ENCODE assay signal across 16 mouse cellular contexts in genomic region chr1:131638541-131639421, GRCm38 (mm10). TPM values are rescaled to one million over a fixed set of nuclear protein-coding genes. Genes with fewer than 3 reads are reported as not detected.
A peak's percentile ranks its signal among the peaks of the same experiment; 100 is the strongest.
DNase-seq lines count a peak whose midpoint lies in the region; ATAC-seq and TF ChIP-seq lines count a peak whose summit lies in the region.
"Had no signal": no experiment of that assay in that cellular context is flagged by ENCODE, and none has a peak within 500 bp of the region (broad histone marks: within the 10 kb centered on the region; RNA-seq: fewer than 3 reads in every experiment).

No protein-coding gene starts in this region.

- no peak for TF ChIP-seq POLR2A in bone marrow macrophage, adult 2 months (IDR thresholded peaks at IDR 0.05; ENCODE audit: borderline replicate concordance, low read depth, low read length)
- no peak for TF ChIP-seq POLR2A in small intestine, adult 2 months (IDR thresholded peaks at IDR 0.05; ENCODE audit: low read depth, low read length)

- peaks cover 4% of the 10 kb centered on the region for H3K36me3 ChIP-seq in liver, embryonic 13.5 days
- H3K36me3 ChIP-seq in small intestine, adult 2 months (ENCODE audit: control insufficient read depth, insufficient read depth, low read length): no peaks in the 10 kb centered on the region
- H3K36me3 ChIP-seq: hindbrain, embryonic 13.5 days; limb, embryonic 15.5 days had no signal

- no peaks in the 10 kb centered on the region for H3K9me3 ChIP-seq in liver, embryonic 13.5 days (replicated peaks)
- H3K9me3 ChIP-seq: hindbrain, embryonic 13.5 days; limb, embryonic 15.5 days had no signal

- peak overlapping the region; percentile 70 for H3K4me2 ChIP-seq in liver, embryonic 13.5 days
- H3K4me2 ChIP-seq: hindbrain, embryonic 13.5 days; limb, embryonic 15.5 days had no signal

- no peaks in the 10 kb centered on the region for H3K27me3 ChIP-seq in liver, embryonic 13.5 days
- H3K27me3 ChIP-seq in small intestine, adult 2 months (ENCODE audit: control insufficient read depth, insufficient read depth, low read length): no peaks in the 10 kb centered on the region
- H3K27me3 ChIP-seq: hindbrain, embryonic 13.5 days; limb, embryonic 15.5 days had no signal

- H3K4me3 ChIP-seq in bone marrow macrophage, adult 2 months (ENCODE audit: insufficient read depth, low read length): peak overlapping the region; percentile 30; the same call in 1 of the 2 replicates
- H3K4me3 ChIP-seq in liver, embryonic 13.5 days (replicated peaks): peak overlapping the region; percentile 64
- peak overlapping the region; percentile 12; the same call in 1 of the 2 replicates for H3K4me3 ChIP-seq in small intestine, adult 2 months (ENCODE audit: low read depth, low read length)
- H3K4me3 ChIP-seq: hindbrain, embryonic 13.5 days; limb, embryonic 15.5 days had no signal

- H3K9ac ChIP-seq in liver, embryonic 13.5 days: peak overlapping the region; percentile 77
- H3K9ac ChIP-seq: hindbrain, embryonic 13.5 days; limb, embryonic 15.5 days had no signal

- peak; percentile 44 for ATAC-seq in liver, embryonic 13.5 days (ENCODE audit: low read depth)

- peak; percentile 26 for DNase-seq in thymus, postnatal 0 days (ENCODE audit: low spot score)
- DNase-seq in thymus, postnatal 14 days: no peak
- DNase-seq in liver, embryonic 13.5 days: no peak
- DNase-seq in cerebellum, adult 9-10 months: no peak
- DNase-seq in kidney, postnatal 10 days: no peak
- DNase-seq in embryo, embryonic 10 days (ENCODE audit: low spot score): no peak
- DNase-seq: cerebellum, postnatal 36 days; midbrain, embryonic 14.5 days; right cerebral cortex, postnatal 14 days had no signal

- H3K4me1 ChIP-seq in bone marrow macrophage, adult 2 months (ENCODE audit: control insufficient read depth, insufficient read depth, low read length): peaks cover 11% of the 10 kb centered on the region
- peaks cover 19% of the 10 kb centered on the region for H3K4me1 ChIP-seq in liver, embryonic 13.5 days (replicated peaks)
- no peaks in the 10 kb centered on the region for H3K4me1 ChIP-seq in small intestine, adult 2 months (ENCODE audit: control insufficient read depth, insufficient read depth, insufficient read length, low read length)
- H3K4me1 ChIP-seq: hindbrain, embryonic 13.5 days; limb, embryonic 15.5 days had no signal

- 34% methylated on average over 9 of the region's 9 CpGs for WGBS in liver, embryonic 13.5 days (ENCODE audit: insufficient replicate concordance)
- WGBS in small intestine, adult 2 months: 42% methylated on average over 9 of the region's 9 CpGs

- no peak for TF ChIP-seq CTCF in bone marrow macrophage, adult 2 months (IDR thresholded peaks at IDR 0.05; ENCODE audit: low read depth, low read length)
- no peak for TF ChIP-seq CTCF in small intestine, adult 2 months (IDR thresholded peaks at IDR 0.05; ENCODE audit: extremely low read depth, insufficient read length, insufficient replicate concordance, low read depth, low read length)

- peak overlapping the region; percentile 9; the same call in 1 of the 2 replicates for H3K27ac ChIP-seq in bone marrow macrophage, adult 2 months (ENCODE audit: insufficient read depth, low read depth, low read length)
- H3K27ac ChIP-seq in liver, embryonic 13.5 days: peak overlapping the region; percentile 90
- H3K27ac ChIP-seq in small intestine, adult 2 months (ENCODE audit: insufficient read depth, low read depth, low read length): 0 out of 2 replicates have a peak overlapping the region, but pooled peaks have one; percentile 10
- H3K27ac ChIP-seq: hindbrain, embryonic 13.5 days; limb, embryonic 15.5 days; stomach, postnatal 0 days had no signal

RNA-seq across cellular contexts. Expression of gene Ctse, which starts 0.7 kb away (rescaled TPM):
- 6.8 and 9.0 TPM in 2 replicates for polyA plus RNA-seq in thymus, postnatal 0 days (2015; fragmentation: Nextera tagmentation; extraction: Ambion mirVana)
- 1.1 and 1.7 TPM in 2 replicates for polyA plus RNA-seq in bone marrow macrophage, adult 2 months (2012; ENCODE audit: insufficient read depth, insufficient read length, missing spikeins)
- polyA plus RNA-seq in liver, embryonic 13.5 days (2015; fragmentation: Nextera tagmentation; extraction: Ambion mirVana): 13.0 and 15.2 TPM in 2 replicates
- polyA plus RNA-seq in small intestine, adult 2 months (2012; rRNA removed): 4.2 and 184 TPM in 2 replicates
- polyA plus RNA-seq: hindbrain, embryonic 13.5 days; midbrain, embryonic 14.5 days; neural tube, embryonic 14.5 days had no signal

RNA-seq across cellular contexts. Expression of gene Avpr1b, which starts 39.7 kb away (rescaled TPM):
- polyA plus RNA-seq in thymus, postnatal 0 days (2015; fragmentation: Nextera tagmentation; extraction: Ambion mirVana): not detected in 2 replicates
- polyA plus RNA-seq in bone marrow macrophage, adult 2 months (2012; ENCODE audit: insufficient read depth, insufficient read length, missing spikeins): not detected in 2 replicates
- polyA plus RNA-seq in liver, embryonic 13.5 days (2015; fragmentation: Nextera tagmentation; extraction: Ambion mirVana): not detected in 2 replicates
- 0.04 TPM in 1 of 2 replicates, not detected in the other for polyA plus RNA-seq in small intestine, adult 2 months (2012; rRNA removed)
- polyA plus RNA-seq: hindbrain, embryonic 13.5 days; kidney, embryonic 16.5 days; limb, embryonic 15.5 days; midbrain, embryonic 14.5 days; neural tube, embryonic 14.5 days had no signal

RNA-seq across cellular contexts. Expression of gene Rab7b, which starts 49.7 kb away (rescaled TPM):
- 3.8 and 4.2 TPM in 2 replicates for polyA plus RNA-seq in thymus, postnatal 0 days (2015; fragmentation: Nextera tagmentation; extraction: Ambion mirVana)
- 115 and 157 TPM in 2 replicates for polyA plus RNA-seq in bone marrow macrophage, adult 2 months (2012; ENCODE audit: insufficient read depth, insufficient read length, missing spikeins)
- polyA plus RNA-seq in liver, embryonic 13.5 days (2015; fragmentation: Nextera tagmentation; extraction: Ambion mirVana): 0.93 and 1.0 TPM in 2 replicates
- polyA plus RNA-seq in small intestine, adult 2 months (2012; rRNA removed): 0.96 and 1.5 TPM in 2 replicates

Comparison
In these comparisons a context has a peak if more than half of its experiments do, and no peak if none do; other contexts are left out.
1. H3K27ac ChIP-seq: peak in every context shown above with its lines; median percentile 90 in liver, embryonic 13.5 days; 10 in small intestine, adult 2 months; 9 in bone marrow macrophage, adult 2 months.
2. H3K4me3 ChIP-seq: peak in every context shown above with its lines; median percentile 64 in liver, embryonic 13.5 days; 30 in bone marrow macrophage, adult 2 months; 12 in small intestine, adult 2 months.
3. RNA of gene Rab7b, which starts 49.7 kb away (polyA plus RNA-seq): 115 to 157 TPM in bone marrow macrophage, adult 2 months; 3.8 to 4.2 TPM in thymus, postnatal 0 days, 0.96 to 1.5 TPM in small intestine, adult 2 months and 0.93 to 1.0 TPM in liver, embryonic 13.5 days; every median in the first group is over 10 times any median in the second.